Mouse (Mus musculus) heart, postnatal 0 days (tissue): ENCODE results near the gene Cdk5r2.

Source experiments
- CTCF ChIP-seq: IDR thresholded peaks from 2 replicates; pipeline ENCODE4 v1.5.1; 2016; ENCODE audit warnings: antibody characterized with exemption, control low read depth, low read depth
- EP300 ChIP-seq: IDR thresholded peaks from 2 replicates; pipeline ENCODE4 v1.6.1; 2016; ENCODE audit warnings: antibody characterized with exemption, low read depth

GRCm38 (mm10) chr1:74882055-74882734, 27.5 kb downstream of the Cdk5r2 start:
- TF ChIP-seq CTCF (no peak), EP300 (no peak)
